Comparison of ENCODE assay signal across 31 mouse cellular contexts in genomic region chr7:109422803-109423202, GRCm38 (mm10). TPM values are rescaled to one million over a fixed set of nuclear protein-coding genes. Genes with fewer than 3 reads are reported as not detected.
"Had no signal": no experiment of that assay in that cellular context is flagged by ENCODE, and none has a peak within 500 bp of the region (broad histone marks: within the 10 kb centered on the region; RNA-seq: fewer than 3 reads in every experiment).

No protein-coding gene starts in this region.

- ATAC-seq: forebrain, embryonic 13.5 days; forebrain, embryonic 14.5 days; forebrain, embryonic 15.5 days; forebrain, embryonic 16.5 days; forebrain, postnatal 0 days had no signal

- H3K4me1 ChIP-seq: embryonic facial prominence, embryonic 10.5 days; embryonic facial prominence, embryonic 12.5 days; embryonic facial prominence, embryonic 13.5 days; embryonic facial prominence, embryonic 15.5 days; forebrain, embryonic 10.5 days; forebrain, embryonic 12.5 days; forebrain, embryonic 13.5 days; forebrain, embryonic 15.5 days had no signal

- DNase-seq: cerebellum, adult 2 months; cerebellum, adult 8-10 months; cerebellum, adult 9-10 months; cerebellum, adult 9-11 months; cerebellum, postnatal 10 days; cerebellum, postnatal 14 days; cerebellum, postnatal 25 days; cerebellum, postnatal 36 days; embryo, embryonic 11 days; forebrain, postnatal 0 days; gastrocnemius, adult 2 months; gastrocnemius, postnatal 10 days; gastrocnemius, postnatal 14 days; gastrocnemius, postnatal 25 days; gastrocnemius, postnatal 36 days; heart, adult 11 months; heart, adult 18-20 months; heart, adult 2 months had no signal

- H3K27ac ChIP-seq: embryonic facial prominence, embryonic 10.5 days; embryonic facial prominence, embryonic 12.5 days; embryonic facial prominence, embryonic 13.5 days; embryonic facial prominence, embryonic 15.5 days; forebrain, embryonic 10.5 days; forebrain, embryonic 12.5 days; forebrain, embryonic 13.5 days; forebrain, embryonic 15.5 days; gastrocnemius, adult 2 months; heart, adult 2 months had no signal

- H3K9me3 ChIP-seq: embryonic facial prominence, embryonic 10.5 days; embryonic facial prominence, embryonic 12.5 days; embryonic facial prominence, embryonic 13.5 days; embryonic facial prominence, embryonic 15.5 days; forebrain, embryonic 10.5 days; forebrain, embryonic 12.5 days; forebrain, embryonic 15.5 days had no signal

- H3K4me3 ChIP-seq: embryonic facial prominence, embryonic 10.5 days; embryonic facial prominence, embryonic 12.5 days; embryonic facial prominence, embryonic 13.5 days; embryonic facial prominence, embryonic 15.5 days; erythroblast, embryonic 14.5 days; forebrain, embryonic 10.5 days; forebrain, embryonic 12.5 days; forebrain, embryonic 13.5 days; forebrain, embryonic 15.5 days; gastrocnemius, adult 2 months; heart, adult 2 months had no signal

- H3K9ac ChIP-seq: embryonic facial prominence, embryonic 12.5 days; embryonic facial prominence, embryonic 13.5 days; embryonic facial prominence, embryonic 15.5 days; forebrain, embryonic 12.5 days; forebrain, embryonic 13.5 days; forebrain, embryonic 15.5 days; forebrain, postnatal 0 days had no signal

- H3K36me3 ChIP-seq: embryonic facial prominence, embryonic 10.5 days; embryonic facial prominence, embryonic 12.5 days; embryonic facial prominence, embryonic 13.5 days; embryonic facial prominence, embryonic 15.5 days; forebrain, embryonic 10.5 days; forebrain, embryonic 12.5 days; forebrain, embryonic 15.5 days had no signal

- H3K4me2 ChIP-seq: embryonic facial prominence, embryonic 12.5 days; embryonic facial prominence, embryonic 13.5 days; embryonic facial prominence, embryonic 15.5 days; forebrain, embryonic 12.5 days; forebrain, embryonic 13.5 days; forebrain, embryonic 15.5 days had no signal

- H3K27me3 ChIP-seq: embryonic facial prominence, embryonic 12.5 days; embryonic facial prominence, embryonic 13.5 days; embryonic facial prominence, embryonic 15.5 days had no signal

RNA-seq across cellular contexts. Expression of gene Stk33, which starts 16.1 kb away (rescaled TPM):
- total RNA-seq: common myeloid progenitor, adult 5-6 weeks; gastrocnemius, postnatal 10 days; gastrocnemius, postnatal 14 days; gastrocnemius, postnatal 25 days; gastrocnemius, postnatal 36 days; granulocyte monocyte progenitor cell, adult 5-6 weeks; heart, adult 2 months had no signal
- polyA plus RNA-seq: erythroblast, embryonic 14.5 days had no signal
